10 mouse cellular contexts compared by ENCODE assay signal in genomic region chr2:172401116-172401825, GRCm38 (mm10). TPM values are rescaled to one million over a fixed set of nuclear protein-coding genes. Genes with fewer than 3 reads are reported as not detected.
DNase-seq lines count a peak whose midpoint lies in the region; ATAC-seq and TF ChIP-seq lines count a peak whose summit lies in the region.
"Had no signal": no experiment of that assay in that cellular context is flagged by ENCODE, and none has a peak within 500 bp of the region (broad histone marks: within the 10 kb centered on the region; RNA-seq: fewer than 3 reads in every experiment).

No protein-coding gene starts in this region.

- no peak for ATAC-seq in stomach, embryonic 16.5 days (ENCODE audit: insufficient read depth, low FRiP score)
- ATAC-seq in stomach, postnatal 0 days (ENCODE audit: low FRiP score, low TSS enrichment) = no peak
- peak; percentile 95 to 96 for ATAC-seq in hematopoietic stem cell, adult 5-6 weeks (replicated peaks in 1 of 2; ENCODE audit: insufficient read depth in 1 of 2, low FRiP score in 2 of 2, low TSS enrichment in 1 of 2, low read depth in 1 of 2, poor library complexity in 2 of 2, severe bottlenecking in 2 of 2)
- ATAC-seq in megakaryocyte progenitor cell, adult 5-6 weeks (replicated peaks; ENCODE audit: poor library complexity) = peak; percentile 88
- ATAC-seq: forebrain, embryonic 16.5 days had no signal

- H3K36me3 ChIP-seq in stomach, embryonic 16.5 days (ENCODE audit: control insufficient read depth, insufficient read depth, low read length) = no peaks in the 10 kb centered on the region
- no peaks in the 10 kb centered on the region for H3K36me3 ChIP-seq in stomach, postnatal 0 days (ENCODE audit: control insufficient read depth, insufficient read depth, low read length)

- no peak overlapping the region for H3K4me3 ChIP-seq in stomach, embryonic 16.5 days (replicated peaks; ENCODE audit: low read length)
- no peak overlapping the region for H3K4me3 ChIP-seq in stomach, postnatal 0 days (ENCODE audit: low read depth, low read length)

- no peak for DNase-seq in stomach, postnatal 0 days (ENCODE audit: low spot score)
- no peak for DNase-seq in ovary, postnatal 36 days (ENCODE audit: low spot score)
- DNase-seq in left cerebral cortex, postnatal 4 days = no peak
- DNase-seq in layer of hippocampus, postnatal 36 days = no peak
- DNase-seq: adrenal gland, postnatal 14 days had no signal

- no peaks in the 10 kb centered on the region for H3K9me3 ChIP-seq in stomach, embryonic 16.5 days (replicated peaks; ENCODE audit: control insufficient read depth, low read length)
- H3K9me3 ChIP-seq in stomach, postnatal 0 days (ENCODE audit: control insufficient read depth, low read length) = no peaks in the 10 kb centered on the region

- no peaks in the 10 kb centered on the region for H3K27me3 ChIP-seq in stomach, embryonic 16.5 days (ENCODE audit: control insufficient read depth, insufficient read depth, low read length)
- no peaks in the 10 kb centered on the region for H3K27me3 ChIP-seq in stomach, postnatal 0 days (ENCODE audit: control insufficient read depth, insufficient read depth, low read length)

- H3K27ac ChIP-seq in stomach, embryonic 16.5 days (ENCODE audit: low read length) = peak overlapping the region; percentile 21; the same call in 1 of the 2 replicates
- no peak overlapping the region for H3K27ac ChIP-seq in stomach, postnatal 0 days (replicated peaks)

- no peak for TF ChIP-seq CTCF in stomach, postnatal 0 days (IDR thresholded peaks at IDR 0.05; ENCODE audit: low read depth)

- intact Hi-C loops in left cerebral cortex, postnatal 4 days (cut with DNase I) = no loop called here

- no peaks in the 10 kb centered on the region for H3K4me1 ChIP-seq in stomach, embryonic 16.5 days (ENCODE audit: control insufficient read depth, insufficient read depth, low read length)
- no peaks in the 10 kb centered on the region for H3K4me1 ChIP-seq in stomach, postnatal 0 days (replicated peaks; ENCODE audit: control insufficient read depth, insufficient read depth)

- H3K9ac ChIP-seq in stomach, embryonic 16.5 days (ENCODE audit: low read length) = no peak overlapping the region
- H3K9ac ChIP-seq in stomach, postnatal 0 days (ENCODE audit: low read length) = no peak overlapping the region

- no peak for TF ChIP-seq EP300 in stomach, postnatal 0 days (optimal IDR thresholded peaks at IDR 0.05)

- WGBS in stomach, embryonic 16.5 days = 66% methylated on average over 13 of the region's 13 CpGs
- WGBS in stomach, postnatal 0 days = 59% methylated on average over 13 of the region's 13 CpGs

- no peak overlapping the region for H3K4me2 ChIP-seq in stomach, embryonic 16.5 days (ENCODE audit: low read depth, low read length)
- no peak overlapping the region for H3K4me2 ChIP-seq in stomach, postnatal 0 days (replicated peaks; ENCODE audit: low read depth)
- H3K4me2 ChIP-seq: midbrain, embryonic 11.5 days had no signal

RNA-seq across cellular contexts. Expression of gene Cass4, which starts 7.7 kb away (rescaled TPM):
- 0.18 and 0.44 TPM in 2 replicates for polyA plus RNA-seq in stomach, embryonic 16.5 days (2015; fragmentation: Nextera tagmentation; extraction: Ambion mirVana)
- polyA plus RNA-seq in stomach, postnatal 0 days (2015; fragmentation: Nextera tagmentation; extraction: Ambion mirVana) = 0.17 and 0.18 TPM in 2 replicates
- 1.0 and 2.7 TPM in 2 replicates for total RNA-seq in hematopoietic stem cell, adult 5-6 weeks (2017)
- 1.4 and 2.1 TPM in 2 replicates for total RNA-seq in megakaryocyte progenitor cell, adult 5-6 weeks (2015)
- 1.00 and 2.1 TPM in 2 replicates for total RNA-seq in megakaryocyte progenitor cell, adult 5-6 weeks (2017)
- under 1 TPM; 0.16 to 0.24 TPM for total RNA-seq in left cerebral cortex, postnatal 4 days (2021)
- under 1 TPM; 0.35 TPM for total RNA-seq in layer of hippocampus, postnatal 36 days (2021)

RNA-seq across cellular contexts. Expression of gene Cstf1, which starts 30.8 kb away (rescaled TPM):
- 30.1 and 31.2 TPM in 2 replicates for polyA plus RNA-seq in stomach, embryonic 16.5 days (2015; fragmentation: Nextera tagmentation; extraction: Ambion mirVana)
- 19.9 TPM in 2 replicates for polyA plus RNA-seq in stomach, postnatal 0 days (2015; fragmentation: Nextera tagmentation; extraction: Ambion mirVana)
- 28.4 and 41.6 TPM in 2 replicates for total RNA-seq in hematopoietic stem cell, adult 5-6 weeks (2017)
- total RNA-seq in megakaryocyte progenitor cell, adult 5-6 weeks (2015) = 28.4 and 35.7 TPM in 2 replicates
- total RNA-seq in megakaryocyte progenitor cell, adult 5-6 weeks (2017) = 41.0 and 41.8 TPM in 2 replicates
- total RNA-seq in left cerebral cortex, postnatal 4 days (2021) = 10 to 100 TPM; 26.5 to 29.8 TPM
- 10 to 100 TPM; 24.3 to 28.8 TPM for total RNA-seq in layer of hippocampus, postnatal 36 days (2021)

RNA-seq across cellular contexts. Expression of gene Aurka, which starts 30.9 kb away (rescaled TPM):
- polyA plus RNA-seq in stomach, embryonic 16.5 days (2015; fragmentation: Nextera tagmentation; extraction: Ambion mirVana) = 81.6 and 82.0 TPM in 2 replicates
- 18.9 and 24.1 TPM in 2 replicates for polyA plus RNA-seq in stomach, postnatal 0 days (2015; fragmentation: Nextera tagmentation; extraction: Ambion mirVana)
- 42.8 and 50.7 TPM in 2 replicates for total RNA-seq in hematopoietic stem cell, adult 5-6 weeks (2017)
- 48.7 and 50.9 TPM in 2 replicates for total RNA-seq in megakaryocyte progenitor cell, adult 5-6 weeks (2015)
- 86.9 and 90.2 TPM in 2 replicates for total RNA-seq in megakaryocyte progenitor cell, adult 5-6 weeks (2017)
- 1 to 10 TPM; 4.7 to 6.8 TPM for total RNA-seq in left cerebral cortex, postnatal 4 days (2021)
- 1 to 10 TPM; 2.2 to 2.4 TPM for total RNA-seq in layer of hippocampus, postnatal 36 days (2021)

RNA-seq across cellular contexts. Expression of gene Rtf2, which starts 39.1 kb away (rescaled TPM):
- 69.8 and 73.7 TPM in 2 replicates for polyA plus RNA-seq in stomach, embryonic 16.5 days (2015; fragmentation: Nextera tagmentation; extraction: Ambion mirVana)
- 79.7 and 81.1 TPM in 2 replicates for polyA plus RNA-seq in stomach, postnatal 0 days (2015; fragmentation: Nextera tagmentation; extraction: Ambion mirVana)
- 159 and 187 TPM in 2 replicates for total RNA-seq in hematopoietic stem cell, adult 5-6 weeks (2017)
- 27.6 and 29.6 TPM in 2 replicates for total RNA-seq in megakaryocyte progenitor cell, adult 5-6 weeks (2015)
- 146 and 199 TPM in 2 replicates for total RNA-seq in megakaryocyte progenitor cell, adult 5-6 weeks (2017)
- 10 to 100 TPM; 62.8 to 63.8 TPM for total RNA-seq in left cerebral cortex, postnatal 4 days (2021)
- 10 to 100 TPM; 67.2 to 69.7 TPM for total RNA-seq in layer of hippocampus, postnatal 36 days (2021)

RNA-seq across cellular contexts. Expression of gene Fam210b, which starts 55.9 kb away (rescaled TPM):
- polyA plus RNA-seq in stomach, embryonic 16.5 days (2015; fragmentation: Nextera tagmentation; extraction: Ambion mirVana) = 21.6 and 23.6 TPM in 2 replicates
- 23.9 and 25.7 TPM in 2 replicates for polyA plus RNA-seq in stomach, postnatal 0 days (2015; fragmentation: Nextera tagmentation; extraction: Ambion mirVana)
- total RNA-seq in hematopoietic stem cell, adult 5-6 weeks (2017) = 4.8 and 5.3 TPM in 2 replicates
- total RNA-seq in megakaryocyte progenitor cell, adult 5-6 weeks (2015) = 3.5 and 4.1 TPM in 2 replicates
- 2.2 and 2.4 TPM in 2 replicates for total RNA-seq in megakaryocyte progenitor cell, adult 5-6 weeks (2017)
- total RNA-seq in left cerebral cortex, postnatal 4 days (2021) = 10 to 100 TPM; 20.7 to 22.8 TPM
- 10 to 100 TPM; 22.8 to 24.2 TPM for total RNA-seq in layer of hippocampus, postnatal 36 days (2021)

Comparison
In these comparisons a context has a peak if more than half of its experiments do, and no peak if none do; other contexts are left out.
1. ATAC-seq: peak in hematopoietic stem cell, adult 5-6 weeks (2 of 2) and megakaryocyte progenitor cell, adult 5-6 weeks (single experiment); none in stomach, embryonic 16.5 days (single experiment) and stomach, postnatal 0 days (single experiment).